Mouse (Mus musculus): ENCODE results near the gene Atp6v1g3. TPM values are rescaled to one million over a fixed set of nuclear protein-coding genes. Genes with fewer than 3 reads are reported as not detected.

The Atp6v1g3 gene
- total RNA-seq, 1 experiment from 2014 or later: not detected

- ATAC-seq (replicated peaks; ENCODE audit: low read depth, poor library complexity, severe bottlenecking): no peak
Observed at GRCm38 (mm10) chr1:138287665-138288064, 14.1 kb downstream of the Atp6v1g3 start.

- ATAC-seq (replicated peaks; ENCODE audit: low read depth, poor library complexity, severe bottlenecking): no peak
Observed at GRCm38 (mm10) chr1:138288721-138289120, 15.2 kb downstream of the Atp6v1g3 start.

GRCm38 (mm10) chr1:138289455-138290425 lies 16.2 kb downstream of the Atp6v1g3 start:
- ATAC-seq (replicated peaks; ENCODE audit: low read depth, poor library complexity, severe bottlenecking): no peak

GRCm38 (mm10) chr1:138291463-138291862 lies 17.9 kb downstream of the Atp6v1g3 start:
- no peak for ATAC-seq (replicated peaks; ENCODE audit: low read depth, poor library complexity, severe bottlenecking)

- no peak for ATAC-seq (replicated peaks; ENCODE audit: low read depth, poor library complexity, severe bottlenecking)
Observed at GRCm38 (mm10) chr1:138294487-138294886, 20.9 kb downstream of the Atp6v1g3 start.

- ATAC-seq (replicated peaks; ENCODE audit: low read depth, poor library complexity, severe bottlenecking): no peak
Observed at GRCm38 (mm10) chr1:138298156-138298555, 24.6 kb downstream of the Atp6v1g3 start.

- peak; percentile 61 for ATAC-seq (replicated peaks; ENCODE audit: low read depth, poor library complexity, severe bottlenecking)
Observed at GRCm38 (mm10) chr1:138299576-138299975, 26.0 kb downstream of the Atp6v1g3 start.

GRCm38 (mm10) chr1:138301920-138302319 lies 28.4 kb downstream of the Atp6v1g3 start:
- ATAC-seq (replicated peaks; ENCODE audit: low read depth, poor library complexity, severe bottlenecking): no peak

GRCm38 (mm10) chr1:138302756-138303155 lies 29.2 kb downstream of the Atp6v1g3 start:
- 0 out of 2 replicates have a peak, but pooled peaks have one; percentile 29 for ATAC-seq (replicated peaks; ENCODE audit: low read depth, poor library complexity, severe bottlenecking)

GRCm38 (mm10) chr1:138303296-138303695 lies 29.8 kb downstream of the Atp6v1g3 start:
- ATAC-seq (replicated peaks; ENCODE audit: low read depth, poor library complexity, severe bottlenecking): 0 out of 2 replicates have a peak, but pooled peaks have one; percentile 28

- peak; percentile 50 for ATAC-seq (replicated peaks; ENCODE audit: low read depth, poor library complexity, severe bottlenecking)
Observed at GRCm38 (mm10) chr1:138304141-138304915, 30.8 kb downstream of the Atp6v1g3 start.

- peak; percentile 84 for ATAC-seq (replicated peaks; ENCODE audit: low read depth, poor library complexity, severe bottlenecking)
Observed at GRCm38 (mm10) chr1:138322657-138323056, 49.1 kb downstream of the Atp6v1g3 start.

GRCm38 (mm10) chr1:138323076-138323630 lies 49.6 kb downstream of the Atp6v1g3 start:
- peak; percentile 52 for ATAC-seq (replicated peaks; ENCODE audit: low read depth, poor library complexity, severe bottlenecking)

GRCm38 (mm10) chr1:138326091-138326490 lies 52.6 kb downstream of the Atp6v1g3 start:
- ATAC-seq (replicated peaks; ENCODE audit: low read depth, poor library complexity, severe bottlenecking): no peak

GRCm38 (mm10) chr1:138326566-138326965 lies 53.0 kb downstream of the Atp6v1g3 start:
- ATAC-seq (replicated peaks; ENCODE audit: low read depth, poor library complexity, severe bottlenecking): no peak

GRCm38 (mm10) chr1:138327466-138328245 lies 54.1 kb downstream of the Atp6v1g3 start:
- ATAC-seq (replicated peaks; ENCODE audit: low read depth, poor library complexity, severe bottlenecking): 0 out of 2 replicates have a peak, but pooled peaks have one; percentile 26

GRCm38 (mm10) chr1:138328320-138328719 lies 54.8 kb downstream of the Atp6v1g3 start:
- ATAC-seq (replicated peaks; ENCODE audit: low read depth, poor library complexity, severe bottlenecking): peak; percentile 74

GRCm38 (mm10) chr1:138330556-138330955 lies 57.0 kb downstream of the Atp6v1g3 start:
- ATAC-seq (replicated peaks; ENCODE audit: low read depth, poor library complexity, severe bottlenecking): no peak

- ATAC-seq (replicated peaks; ENCODE audit: low read depth, poor library complexity, severe bottlenecking): no peak
Observed at GRCm38 (mm10) chr1:138331596-138331995, 58.1 kb downstream of the Atp6v1g3 start.

- ATAC-seq (replicated peaks; ENCODE audit: low read depth, poor library complexity, severe bottlenecking): no peak
Observed at GRCm38 (mm10) chr1:138334701-138335100, 61.2 kb downstream of the Atp6v1g3 start.

All from common myeloid progenitor, adult 5-6 weeks (primary cell).